Mouse (Mus musculus) WW6 (cell line): Measurements from ENCODE around the gene Ercc6.

ENCODE experiments used
- DNase-seq: peaks from one replicate; pipeline ENCODE4 v3.0.0-alpha.2; 2013; ENCODE audit warnings: low read depth, low spot score

The Ercc6 gene

DNA sequence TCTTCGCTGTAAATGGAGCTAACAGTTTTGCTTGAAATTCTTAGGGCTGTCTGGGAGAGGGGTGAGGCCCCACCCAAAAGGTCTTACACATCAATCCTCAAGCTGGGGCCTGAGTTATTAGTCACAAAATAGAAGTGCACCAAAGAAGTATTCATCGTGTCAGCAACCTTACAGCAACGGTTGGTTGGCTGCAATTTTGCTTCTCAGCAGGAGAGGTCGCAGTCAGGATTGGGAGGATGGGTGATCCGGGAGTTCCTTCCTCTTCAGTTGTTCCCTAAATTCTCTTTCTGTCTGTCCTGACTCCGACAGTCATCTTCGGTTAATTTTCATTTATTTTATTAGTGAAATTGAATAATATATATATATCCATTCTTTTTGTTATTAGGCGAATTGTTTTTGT is 59.2 kb downstream of the Ercc6 start:
- no peak for DNase-seq

DNA sequence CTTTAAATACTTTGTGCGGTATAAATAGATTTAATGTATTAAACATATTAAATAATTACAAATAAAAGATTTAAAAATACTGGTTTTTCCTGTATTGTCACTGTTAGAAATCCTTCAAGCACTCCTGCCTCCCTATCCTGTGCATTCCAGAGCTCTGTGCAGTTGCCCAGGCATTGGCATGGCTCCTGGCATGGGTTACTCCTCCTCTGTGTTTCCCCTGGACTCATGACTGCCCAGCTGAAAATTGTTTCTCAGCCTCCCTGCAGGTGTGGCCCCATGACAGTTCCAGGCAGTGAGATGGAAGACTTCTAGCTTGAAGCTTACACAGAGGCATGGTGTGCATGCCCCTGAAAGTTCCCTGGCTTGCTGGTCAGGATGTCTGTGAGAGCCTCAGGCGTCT is 65.1 kb downstream of the Ercc6 start:
- no peak for DNase-seq

DNA sequence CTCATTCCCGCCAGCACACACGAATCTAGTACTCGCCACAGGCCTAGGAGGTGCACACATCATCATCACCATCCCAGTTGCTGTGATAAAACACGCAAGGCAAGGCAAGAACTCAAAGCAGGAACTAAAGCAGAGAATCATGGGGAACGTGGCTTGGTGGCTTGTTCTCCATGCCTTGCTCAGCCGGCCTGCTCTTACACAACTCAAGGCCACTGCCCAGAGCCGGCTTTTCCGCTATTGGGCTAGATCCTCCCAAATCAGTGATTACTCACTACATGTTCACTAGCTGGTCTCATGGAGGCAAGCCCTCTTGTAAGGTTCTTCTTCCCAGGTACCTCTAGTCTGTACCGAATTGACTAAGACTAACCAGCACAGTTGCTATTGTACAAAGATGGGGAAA is 70.4 kb downstream of the Ercc6 start:
- DNase-seq, result no peak

DNA sequence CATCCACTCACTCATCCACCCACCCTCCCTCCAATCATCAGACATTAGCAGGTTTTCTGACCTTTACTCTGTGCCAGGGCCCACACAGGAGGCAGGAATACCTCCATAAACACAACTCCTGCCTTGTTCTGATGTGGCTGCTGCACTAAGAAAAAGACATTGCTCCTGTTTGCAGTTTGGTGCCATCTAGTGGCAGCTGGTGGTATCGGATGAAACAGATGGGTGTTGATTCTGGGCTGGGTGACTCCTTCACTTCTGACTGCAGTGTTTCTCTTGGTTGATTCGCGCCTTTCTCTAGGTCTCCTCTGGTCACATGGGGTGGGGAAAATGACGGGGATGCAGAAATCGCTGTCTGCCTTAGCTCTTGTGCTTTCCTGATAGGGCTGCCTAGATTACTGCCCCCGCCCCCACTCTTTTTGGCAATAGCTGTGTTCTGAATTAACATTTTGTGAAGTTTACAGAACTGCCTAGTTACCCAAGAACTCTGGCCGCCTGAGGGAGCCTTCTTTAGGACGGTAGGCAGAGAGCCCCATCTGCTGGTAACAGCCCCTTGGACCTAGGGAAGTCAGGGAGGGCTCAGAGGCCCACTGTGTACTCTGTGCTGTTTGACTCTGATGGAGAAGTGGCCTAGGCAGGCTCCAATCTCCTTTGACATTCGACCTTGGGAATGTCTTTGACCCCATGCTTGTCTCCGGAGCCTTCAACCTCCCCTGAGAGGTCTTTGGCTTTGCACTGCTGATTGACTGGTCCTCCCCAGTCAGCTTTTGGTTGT is 73.9 kb downstream of the Ercc6 start:
- peak; percentile 54 for DNase-seq

DNA sequence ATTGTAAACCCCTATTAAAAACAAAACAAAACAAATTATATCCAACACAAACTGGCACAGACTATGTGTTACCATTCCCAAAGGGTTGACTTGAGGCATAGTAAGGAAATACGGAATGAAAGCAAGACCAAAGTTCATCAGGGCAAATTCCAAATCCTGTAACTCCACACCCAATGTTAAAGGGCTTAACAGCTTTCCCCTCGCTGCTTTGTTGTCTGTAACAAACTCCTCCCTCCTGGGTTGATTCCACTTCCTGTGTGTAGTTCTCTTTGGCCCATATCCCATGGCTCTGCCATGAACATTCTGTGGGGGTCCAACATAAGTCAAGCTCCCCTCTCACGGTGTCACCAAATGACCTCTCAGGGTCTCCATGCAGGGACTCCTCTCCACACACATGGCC is 77.1 kb downstream of the Ercc6 start:
- DNase-seq, result no peak

DNA sequence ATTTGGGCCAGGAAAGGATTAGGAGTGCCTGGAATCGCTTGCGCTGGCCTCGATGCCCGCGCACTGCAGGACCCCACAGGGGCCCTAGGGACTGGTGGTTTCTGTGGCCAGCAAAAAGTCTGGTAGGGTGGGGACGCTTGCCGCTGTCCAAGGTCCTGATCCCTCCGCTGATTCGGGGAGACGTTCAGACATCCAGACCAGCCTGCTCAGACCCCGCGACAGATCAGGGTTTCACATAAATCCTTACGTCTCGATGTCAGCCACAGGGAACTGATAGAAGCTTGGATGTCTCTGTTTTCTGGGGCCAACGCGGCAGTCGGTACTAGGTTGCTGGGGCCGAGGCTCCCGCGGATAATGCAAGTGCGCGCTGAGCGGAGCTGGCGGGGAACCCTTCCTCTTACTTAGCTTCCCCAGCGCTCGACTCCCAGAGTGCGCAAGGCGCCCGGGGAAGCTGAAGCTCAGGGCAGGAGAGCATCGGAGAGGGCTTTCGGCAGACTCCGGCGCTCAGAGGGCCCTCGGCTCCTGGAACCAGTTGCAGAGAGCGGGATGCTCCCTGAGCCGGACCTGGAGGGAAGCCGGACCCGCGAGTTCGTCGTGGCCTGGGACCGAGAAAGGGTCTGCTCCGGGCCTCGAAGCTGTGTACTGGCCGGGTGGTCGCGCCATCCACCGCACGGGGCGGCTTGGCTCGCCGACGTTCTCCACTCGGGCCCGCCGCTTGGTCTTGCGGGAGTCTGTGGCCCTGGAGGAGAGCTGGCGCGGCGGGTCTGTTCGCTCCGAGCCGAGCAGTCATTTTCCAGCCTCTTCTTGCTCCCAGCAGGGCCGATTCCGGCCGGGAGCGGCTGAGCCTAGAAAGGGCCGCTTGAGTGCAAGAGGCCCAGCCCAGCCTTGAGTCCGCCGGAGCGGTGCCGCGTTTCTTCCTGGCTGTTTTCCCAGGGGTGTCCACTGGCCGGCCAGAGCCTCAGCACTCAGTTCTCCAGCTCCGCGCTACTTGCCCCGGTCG is 84.2 kb downstream of the Ercc6 start:
- DNase-seq, result peak; percentile 53

DNA sequence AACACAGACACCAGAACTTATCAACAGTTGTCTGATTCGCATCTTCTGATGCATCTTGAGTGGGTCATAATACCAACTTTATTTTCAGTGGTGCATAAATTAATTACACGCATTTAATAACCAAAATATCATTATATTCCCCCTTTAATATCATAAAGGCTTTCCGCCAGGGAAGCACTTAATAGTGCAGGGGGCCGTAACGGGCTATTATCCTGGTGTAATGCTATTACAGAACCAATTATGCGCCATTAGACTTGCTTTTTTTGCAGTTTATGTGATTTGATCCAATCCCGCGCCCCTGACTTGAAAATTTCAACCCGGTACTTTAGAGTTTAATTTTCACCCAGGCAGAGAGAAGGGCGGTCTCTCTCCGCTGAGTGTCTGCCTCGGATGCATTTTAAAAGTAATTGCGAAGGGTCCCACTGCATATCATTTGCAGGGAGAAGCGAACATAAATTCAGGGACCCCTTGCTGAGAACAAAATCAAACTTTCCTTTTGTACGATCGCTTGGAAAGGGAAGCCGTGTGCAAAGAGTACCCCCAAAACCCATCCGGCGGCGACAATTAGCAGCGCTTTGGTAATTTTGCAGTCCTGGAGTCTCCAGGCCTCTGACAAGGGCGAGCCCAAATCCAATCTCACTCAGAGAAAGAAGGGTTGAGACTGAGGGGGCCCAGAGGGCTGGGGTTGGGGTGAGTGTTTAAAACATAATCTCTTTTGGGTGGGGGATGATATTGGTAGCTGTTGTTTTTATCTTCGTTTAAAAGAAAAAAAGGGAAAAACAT is 85.3 kb downstream of the Ercc6 start:
- DNase-seq, result no peak

DNA sequence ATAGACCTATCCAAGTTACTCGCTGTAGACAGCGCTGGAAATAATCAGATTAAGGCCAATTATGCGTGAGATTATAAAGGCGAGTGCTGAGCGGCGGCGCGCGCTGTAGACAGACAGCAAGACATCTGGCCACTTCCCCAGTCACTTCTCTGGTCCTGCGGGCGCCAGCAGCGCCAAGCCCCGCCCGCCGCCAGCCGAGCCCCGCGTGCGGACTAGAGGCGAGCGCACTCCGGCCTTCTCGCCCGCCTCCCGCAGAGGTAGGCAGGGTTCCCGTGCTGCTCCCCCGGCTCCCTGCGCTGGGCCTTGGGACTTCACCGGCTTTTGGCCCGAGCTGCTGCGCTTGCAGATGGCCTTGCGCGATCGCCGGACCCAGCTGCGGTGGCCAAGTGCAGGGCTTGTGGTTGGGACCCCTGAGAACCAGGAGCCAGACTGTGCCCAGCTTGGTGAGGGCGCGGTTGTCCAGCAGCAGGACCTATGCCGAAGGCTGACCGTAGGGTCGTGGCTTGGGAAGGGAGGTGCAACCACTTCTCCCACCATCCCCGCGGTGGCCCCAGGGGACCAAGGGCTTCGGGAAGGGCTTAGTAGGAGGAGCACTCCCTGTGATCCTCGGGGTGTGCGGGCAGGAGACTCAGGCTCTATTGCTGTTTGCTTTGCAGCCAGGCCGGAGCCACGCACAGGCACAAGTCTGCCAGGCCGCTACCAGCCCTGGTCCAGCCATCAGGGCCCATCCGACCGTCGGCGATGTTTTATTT is 86.1 kb downstream of the Ercc6 start, which contains the start of gene Prrxl1:
TSS of gene Prrxl1 (plus strand) at position 118 of the 752 bp plus-strand sequence.
- no peak for DNase-seq

DNA sequence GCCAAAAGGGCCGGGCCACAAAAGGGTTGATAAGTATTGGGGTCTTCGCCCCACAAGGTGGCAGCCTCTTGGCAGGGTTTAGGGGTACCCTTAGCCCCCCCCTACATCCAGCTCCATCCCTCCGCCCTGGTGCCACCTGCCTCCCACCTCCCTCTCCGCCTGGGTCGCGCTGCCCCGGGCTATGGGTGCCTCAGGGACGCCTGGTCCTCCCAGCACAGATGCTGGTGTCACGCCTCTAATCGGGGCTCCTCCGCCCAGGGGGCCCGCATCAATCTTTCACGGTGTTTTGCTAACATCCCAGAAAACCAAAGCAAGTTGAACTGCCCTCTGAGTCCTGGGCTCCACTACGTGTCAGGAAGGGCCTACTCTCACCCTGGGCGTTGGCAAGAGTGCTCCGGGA is 86.8 kb downstream of the Ercc6 start:
- no peak for DNase-seq

DNA sequence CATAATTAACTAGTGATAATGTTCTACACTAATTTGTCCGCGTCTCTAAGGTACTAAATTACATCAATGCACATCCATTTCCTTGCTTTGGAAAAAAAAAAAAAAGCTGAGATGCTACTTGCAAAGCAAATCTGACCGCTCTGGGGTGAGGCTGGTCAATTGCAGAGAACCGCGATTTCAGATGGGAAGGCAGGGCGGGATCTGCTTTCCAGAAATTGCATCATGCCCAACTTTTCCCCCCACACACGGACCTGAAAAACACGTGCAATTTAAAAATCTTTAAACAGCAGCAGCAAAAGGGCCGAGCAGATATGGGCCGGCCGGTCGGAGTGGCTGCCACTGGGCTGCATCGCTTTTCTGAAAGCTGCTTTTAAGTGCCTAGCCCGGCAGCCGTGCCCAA is 92.2 kb downstream of the Ercc6 start:
- no peak for DNase-seq

DNA sequence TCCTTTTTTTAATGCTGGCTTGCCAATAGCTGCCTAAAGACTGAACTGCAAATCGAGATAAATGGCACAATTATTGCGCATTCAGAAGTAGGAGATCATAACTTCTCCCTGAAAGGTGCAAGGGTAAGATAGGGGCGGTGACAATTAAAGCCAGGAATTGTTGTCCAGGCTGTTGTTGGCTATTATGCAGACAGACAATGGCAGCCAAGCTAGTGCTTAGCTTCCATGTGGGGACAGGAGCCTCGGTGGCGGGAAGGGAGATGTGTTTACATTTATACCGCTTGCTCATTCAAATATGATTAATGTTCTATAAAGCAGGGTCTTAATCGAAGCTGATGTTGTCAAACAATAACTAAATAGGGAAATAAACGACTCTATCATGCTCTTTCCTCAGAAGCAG is 93.0 kb downstream of the Ercc6 start:
- no peak for DNase-seq

DNA sequence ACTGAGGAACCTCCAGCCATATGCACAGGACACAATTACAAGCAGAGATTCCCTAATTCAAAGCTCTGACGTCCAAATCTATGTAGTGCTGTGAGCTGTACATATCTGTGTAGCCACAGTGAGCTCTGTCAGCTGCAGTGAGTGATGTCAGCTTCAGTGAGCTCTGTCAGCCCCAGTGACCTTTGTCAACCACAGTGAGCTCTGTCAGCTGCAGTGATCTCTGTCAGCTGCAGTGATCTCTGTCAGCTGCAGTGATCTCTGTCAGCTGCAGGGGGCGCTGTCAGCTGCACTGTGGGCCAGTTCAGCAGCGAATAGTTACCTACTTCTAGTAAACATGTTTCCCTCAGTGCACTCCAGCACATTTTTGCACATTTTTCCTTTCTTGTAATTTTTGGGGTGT is 96.1 kb downstream of the Ercc6 start:
- DNase-seq, result no peak

DNA sequence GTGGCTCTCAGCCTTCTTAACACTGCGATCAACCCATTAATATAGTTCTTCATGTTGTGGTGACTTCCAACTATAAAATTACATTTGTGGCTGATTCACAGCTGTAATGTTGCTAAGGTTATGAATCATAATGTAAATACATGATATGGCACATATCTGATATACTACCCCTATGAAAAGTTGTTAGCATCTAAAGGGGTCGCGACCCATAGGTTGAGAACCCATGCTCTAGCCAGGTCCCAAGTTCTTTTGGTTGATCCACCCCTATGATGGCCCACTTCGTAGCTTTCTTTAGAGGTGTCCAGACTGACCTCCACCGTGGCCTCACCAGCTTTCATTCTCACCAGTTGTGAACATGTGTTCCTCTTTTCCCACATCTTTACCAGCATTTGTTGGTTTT is 103.9 kb downstream of the Ercc6 start:
- DNase-seq, result no peak

DNA sequence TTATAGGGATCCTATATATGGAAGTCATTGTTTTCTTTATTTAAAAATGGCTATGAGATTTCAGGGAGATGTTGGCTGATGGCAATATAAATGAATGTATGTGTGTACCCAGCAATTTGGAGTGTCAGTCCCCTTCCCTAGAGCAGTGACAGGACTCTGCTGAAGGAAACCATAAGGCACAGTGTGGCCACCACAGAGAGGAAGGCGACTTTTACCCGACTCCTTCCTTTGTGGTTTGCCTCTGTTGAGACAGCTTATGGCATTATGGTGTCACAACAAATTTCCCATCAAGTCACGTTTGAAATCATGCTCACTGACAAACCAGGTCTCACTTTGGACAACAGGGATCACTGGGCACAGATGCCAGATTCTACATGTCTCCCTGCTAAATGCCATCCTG is 110.9 kb downstream of the Ercc6 start:
- DNase-seq, result no peak

DNA sequence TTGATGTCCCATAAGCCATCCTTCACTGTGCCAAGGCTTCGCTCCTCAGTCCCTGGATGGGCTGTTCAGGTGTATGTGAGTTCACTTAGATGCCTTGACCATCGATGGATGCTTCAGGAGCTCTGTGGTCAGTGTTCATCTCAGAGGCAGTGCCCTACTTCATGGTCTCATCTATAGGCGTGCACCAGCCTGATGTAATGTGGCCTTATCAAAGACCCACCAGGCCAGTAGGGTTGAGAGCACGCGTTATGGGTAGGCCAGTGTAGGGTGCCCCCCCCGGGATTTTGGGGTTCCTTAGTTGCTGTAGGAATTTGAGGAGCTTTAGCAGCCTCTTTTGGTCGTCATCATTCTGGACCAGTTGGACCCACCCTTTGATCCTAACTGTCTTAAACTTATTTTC is 111.5 kb downstream of the Ercc6 start:
- no peak for DNase-seq

DNA sequence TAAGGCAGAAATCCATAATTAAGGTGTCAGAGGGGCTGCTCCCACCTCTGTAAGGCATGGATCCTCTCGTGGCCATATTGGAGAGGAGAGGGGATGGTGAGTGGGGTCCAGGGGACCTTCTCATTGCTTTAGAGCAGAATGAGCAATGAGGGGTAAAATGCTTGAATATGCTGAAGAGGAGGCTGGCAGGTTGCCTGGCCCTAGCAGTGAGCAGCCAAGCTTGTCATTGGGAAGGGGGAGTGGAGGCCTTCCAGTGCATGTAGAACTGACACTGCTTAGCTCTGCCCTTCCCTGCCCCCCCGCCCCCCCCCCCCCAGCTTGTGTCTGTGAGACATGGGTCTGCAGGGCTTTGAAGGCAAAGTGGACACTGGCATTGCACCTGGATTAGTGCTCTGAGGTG is 114.0 kb downstream of the Ercc6 start:
- DNase-seq, result no peak

DNA sequence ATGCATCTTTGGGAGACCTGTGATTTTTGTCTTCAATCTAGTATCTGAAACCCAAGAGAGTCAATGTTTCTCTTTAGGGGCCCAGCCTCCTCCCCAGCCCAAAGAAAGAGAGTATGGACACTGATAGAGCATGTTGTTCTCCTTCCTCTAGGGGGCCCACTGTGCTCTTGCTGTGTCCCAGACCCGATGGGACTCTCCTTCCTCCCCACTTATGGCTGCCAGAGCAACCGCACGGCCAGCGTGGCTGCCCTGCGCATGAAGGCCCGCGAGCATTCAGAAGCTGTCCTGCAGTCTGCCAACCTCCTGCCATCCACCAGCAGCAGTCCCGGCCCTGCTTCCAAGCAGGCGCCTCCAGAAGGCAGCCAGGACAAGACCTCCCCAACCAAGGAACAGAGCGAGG is 115.3 kb downstream of the Ercc6 start:
- DNase-seq, result peak; percentile 20
